Mouse (Mus musculus) megakaryocyte, embryonic 14.5 days (primary cell): ENCODE data around the gene Rad51b. TPM values are rescaled to one million over a fixed set of nuclear protein-coding genes. Genes with fewer than 3 reads are reported as not detected.

Source experiments
- H3K27me3 ChIP-seq: replicated peaks from 2 replicates; pipeline ENCODE3; 2012; ENCODE audit warnings: inconsistent platforms
- H3K36me3 ChIP-seq: replicated peaks from 2 replicates; pipeline ENCODE3; 2012; ENCODE audit warnings: low read length, inconsistent platforms, mixed read lengths
- H3K4me1 ChIP-seq: 2 replicates; pipeline ENCODE4 v1.6.1; 2012; ENCODE audit warnings: inconsistent platforms
- H3K4me3 ChIP-seq: replicated peaks from 2 replicates; pipeline ENCODE3; 2012; ENCODE audit warnings: moderate library complexity, mild to moderate bottlenecking, inconsistent platforms
- H3K9me3 ChIP-seq: 2 replicates; pipeline ENCODE4 v1.6.1; 2012; ENCODE audit warnings: inconsistent platforms
- FLI1 ChIP-seq: IDR thresholded peaks from 2 replicates; pipeline ENCODE4 v1.6.1; 2012; ENCODE audit warnings: low read length, inconsistent platforms, mixed read lengths
- GATA1 ChIP-seq: IDR thresholded peaks from 3 replicates; pipeline ENCODE4 v1.6.1; 2012; ENCODE audit warnings: mixed read lengths, low read length, inconsistent platforms, borderline replicate concordance
- polyA plus RNA-seq: library from polyadenylated mRNA; stranded (reverse); fragments of >175 nt; gene quantifications from 2 replicates; pipeline ENCODE4 v1.2.3, GENCODE M21; 2012; ENCODE audit warnings: low replicate concordance; ENCODE audit not compliant: insufficient read depth

The Rad51b gene
- polyA plus RNA-seq, 1 experiment, result 0.30 TPM

DNA sequence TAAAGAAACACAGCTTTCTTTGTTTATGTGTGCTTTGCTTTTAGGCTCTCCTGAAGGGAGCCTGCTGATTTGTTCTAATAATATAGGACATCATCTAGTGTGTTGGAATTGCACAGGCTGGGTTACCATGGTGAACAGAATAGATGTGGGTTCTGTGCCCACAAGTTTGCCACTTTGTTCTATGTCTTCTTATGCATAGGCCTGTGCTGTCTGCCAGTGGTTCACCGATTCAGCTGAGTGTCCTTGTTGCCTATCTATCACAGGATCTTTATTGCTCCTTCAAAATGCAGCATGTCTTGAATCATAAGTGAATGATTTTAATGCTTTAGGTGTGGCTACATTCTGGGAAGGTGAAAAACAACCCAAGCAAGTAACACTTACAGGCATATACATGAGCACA, 201.2 kb downstream of the Rad51b start:
- Histone ChIP-seq H3K36me3 (no peaks in the 10 kb centered on the region), H3K4me3 (no peak overlapping the region), H3K9me3 (no peaks in the 10 kb centered on the region), H3K27me3 (no peaks in the 10 kb centered on the region), H3K4me1 (peaks cover 3% of the 10 kb centered on the region; the same call in 1 of the 2 replicates)
- TF ChIP-seq GATA1, result no peak
- no peak for TF ChIP-seq FLI1

DNA sequence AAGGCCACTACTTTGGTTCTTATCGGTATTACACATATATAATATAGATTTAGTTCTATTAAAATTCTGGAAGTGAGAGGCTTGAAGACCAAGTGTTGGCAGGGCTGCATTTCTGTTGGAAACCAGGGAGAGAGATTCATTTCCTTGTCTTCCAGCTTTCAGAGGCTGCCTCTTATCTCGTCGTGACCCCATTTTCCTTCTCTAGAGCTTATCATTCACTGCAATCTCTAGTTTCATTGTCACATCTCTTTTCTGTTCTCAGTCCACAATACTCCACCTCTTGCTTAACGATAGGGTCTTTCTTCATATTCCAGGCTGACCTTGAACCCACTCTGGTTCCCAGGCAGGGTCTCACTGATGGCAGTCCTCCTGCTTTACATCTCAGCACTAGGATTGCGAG, 202.7 kb downstream of the Rad51b start:
- Histone ChIP-seq H3K27me3 (no peaks in the 10 kb centered on the region), H3K9me3 (no peaks in the 10 kb centered on the region), H3K4me3 (no peak overlapping the region), H3K36me3 (no peaks in the 10 kb centered on the region), H3K4me1 (peaks cover 3% of the 10 kb centered on the region; the same call in 1 of the 2 replicates)
- no peak for TF ChIP-seq FLI1
- no peak for TF ChIP-seq GATA1

DNA sequence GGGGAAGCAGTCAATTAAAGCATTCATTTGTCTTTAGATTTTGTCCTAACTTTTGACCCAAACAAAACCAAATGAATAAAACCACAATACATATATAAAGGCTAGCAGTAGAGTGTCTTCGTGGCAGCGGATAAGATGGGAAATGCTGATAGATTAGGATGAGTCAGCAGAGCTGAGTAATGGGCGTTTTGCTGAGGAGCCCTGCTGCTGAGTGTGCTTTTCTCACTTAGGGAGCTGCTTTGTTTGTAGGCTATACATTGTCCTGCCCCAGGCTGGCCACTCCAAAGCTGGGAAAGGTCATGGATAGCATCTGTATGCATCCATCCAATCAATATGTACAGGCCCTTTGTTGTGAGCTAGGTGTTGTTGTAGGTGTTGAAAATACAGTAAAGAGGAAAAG, 204.8 kb downstream of the Rad51b start:
- Histone ChIP-seq H3K4me1 (peaks cover 3% of the 10 kb centered on the region; the same call in 1 of the 2 replicates), H3K4me3 (no peak overlapping the region), H3K27me3 (no peaks in the 10 kb centered on the region), H3K9me3 (no peaks in the 10 kb centered on the region), H3K36me3 (no peaks in the 10 kb centered on the region)
- TF ChIP-seq GATA1 (no peak), FLI1 (no peak)

DNA sequence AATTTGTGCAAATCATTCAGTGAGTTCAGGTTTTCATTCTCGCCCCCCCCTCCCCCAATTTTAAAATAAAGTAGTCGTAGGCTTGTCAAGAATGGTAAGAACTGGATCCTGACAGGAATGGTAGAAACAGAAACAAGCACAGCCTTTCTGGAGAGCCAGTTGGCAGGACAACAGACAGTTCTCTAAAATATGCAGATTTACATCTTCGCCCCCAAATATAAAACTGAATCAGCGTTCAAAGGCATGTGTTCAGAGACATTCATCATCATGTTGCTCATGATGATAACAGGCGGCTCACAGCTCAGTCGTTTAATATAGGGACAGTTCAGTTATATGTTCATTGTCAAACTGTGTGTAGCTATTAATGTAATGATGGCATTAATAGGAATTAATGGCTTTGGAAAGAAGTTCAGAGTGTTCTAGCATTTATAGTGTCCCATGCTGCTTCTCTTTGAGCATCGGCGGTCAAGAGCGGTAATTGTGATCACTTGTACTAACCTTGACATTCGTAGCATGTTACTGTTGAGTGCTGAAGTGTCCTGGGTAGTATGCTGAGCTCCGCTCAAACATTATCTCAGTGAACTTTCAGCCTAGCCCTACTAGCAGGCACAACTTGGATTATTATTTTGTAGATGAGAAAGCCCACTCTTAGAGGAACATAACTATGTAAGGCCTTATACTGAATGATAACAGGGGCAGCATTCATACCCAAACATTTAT, 205.9 kb downstream of the Rad51b start:
- TF ChIP-seq GATA1 (no peak), FLI1 (no peak)
- Histone ChIP-seq H3K36me3 (no peaks in the 10 kb centered on the region), H3K9me3 (no peaks in the 10 kb centered on the region), H3K4me1 (peaks cover 3% of the 10 kb centered on the region; the same call in 1 of the 2 replicates), H3K4me3 (no peak overlapping the region), H3K27me3 (no peaks in the 10 kb centered on the region)

DNA sequence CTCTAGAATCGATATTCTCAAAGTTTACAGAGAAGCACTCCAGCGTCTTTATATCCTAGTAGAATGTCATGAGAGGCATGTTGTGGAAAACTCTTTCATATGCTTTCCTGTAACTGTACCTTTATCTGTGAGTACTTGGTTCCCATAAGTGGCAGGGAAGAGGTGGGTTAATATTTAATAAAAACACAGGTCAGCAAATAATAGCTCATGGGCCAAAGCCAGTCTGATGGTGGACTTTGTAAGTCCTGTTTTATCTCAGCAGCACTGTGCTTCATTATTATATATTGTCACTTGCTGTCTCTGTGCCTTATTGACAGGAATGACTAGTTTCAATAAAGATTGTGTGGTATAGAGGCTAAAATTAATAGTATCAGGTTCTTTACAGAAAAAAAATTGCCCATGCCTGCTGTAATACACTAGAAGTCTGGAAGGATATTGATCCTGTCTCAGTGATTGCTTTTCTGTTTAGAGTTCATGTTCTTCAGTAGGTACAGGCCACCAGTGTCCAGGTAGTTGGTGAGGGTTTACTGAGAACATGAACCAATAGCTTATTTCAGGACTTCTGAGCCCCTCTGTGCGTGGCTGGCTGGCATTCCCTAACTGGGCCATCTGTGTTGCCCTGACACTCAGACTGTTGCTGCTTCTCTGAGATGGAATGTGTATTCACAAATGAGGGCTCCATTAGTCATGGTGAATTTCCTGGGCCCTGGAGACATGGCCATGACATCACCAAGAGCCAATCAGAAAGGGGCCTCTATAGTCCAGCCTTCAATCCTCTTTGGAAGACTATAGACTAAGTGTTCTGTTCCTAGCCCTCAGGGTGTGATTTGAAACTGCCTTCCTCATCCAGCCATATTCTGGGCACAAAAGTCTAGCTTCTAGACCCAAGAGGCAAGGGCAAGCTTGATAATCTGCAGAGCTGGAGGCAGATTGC, 206.8 kb downstream of the Rad51b start:
- H3K4me1 ChIP-seq, result peaks cover 3% of the 10 kb centered on the region; the same call in 1 of the 2 replicates
- H3K36me3 ChIP-seq, result no peaks in the 10 kb centered on the region
- H3K9me3 ChIP-seq, result no peaks in the 10 kb centered on the region
- TF ChIP-seq GATA1, result no peak
- TF ChIP-seq FLI1, result no peak
- no peak overlapping the region for H3K4me3 ChIP-seq
- H3K27me3 ChIP-seq, result no peaks in the 10 kb centered on the region

DNA sequence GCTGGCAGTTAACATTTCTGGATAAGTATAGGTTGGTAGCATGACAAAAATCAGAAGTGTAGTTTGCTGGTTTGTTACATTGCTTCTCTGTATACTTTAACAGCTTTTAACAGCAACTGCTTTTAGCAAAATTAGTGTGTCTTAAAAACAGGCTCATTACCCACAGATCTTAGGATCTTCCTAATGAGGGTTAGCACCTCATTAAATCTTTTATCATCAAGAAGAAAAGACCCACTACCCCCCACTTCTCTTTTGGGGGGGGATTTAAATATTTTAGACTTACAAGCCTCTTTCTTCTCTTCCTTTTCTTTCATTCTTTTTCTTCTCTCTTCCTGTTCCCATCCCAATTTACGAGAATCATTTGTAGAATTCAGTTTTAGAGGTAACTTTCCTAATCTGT, 207.6 kb downstream of the Rad51b start:
- Histone ChIP-seq H3K9me3 (no peaks in the 10 kb centered on the region), H3K27me3 (no peaks in the 10 kb centered on the region), H3K4me1 (peaks cover 3% of the 10 kb centered on the region; the same call in 1 of the 2 replicates), H3K36me3 (no peaks in the 10 kb centered on the region), H3K4me3 (no peak overlapping the region)
- no peak for TF ChIP-seq FLI1
- TF ChIP-seq GATA1, result no peak

DNA sequence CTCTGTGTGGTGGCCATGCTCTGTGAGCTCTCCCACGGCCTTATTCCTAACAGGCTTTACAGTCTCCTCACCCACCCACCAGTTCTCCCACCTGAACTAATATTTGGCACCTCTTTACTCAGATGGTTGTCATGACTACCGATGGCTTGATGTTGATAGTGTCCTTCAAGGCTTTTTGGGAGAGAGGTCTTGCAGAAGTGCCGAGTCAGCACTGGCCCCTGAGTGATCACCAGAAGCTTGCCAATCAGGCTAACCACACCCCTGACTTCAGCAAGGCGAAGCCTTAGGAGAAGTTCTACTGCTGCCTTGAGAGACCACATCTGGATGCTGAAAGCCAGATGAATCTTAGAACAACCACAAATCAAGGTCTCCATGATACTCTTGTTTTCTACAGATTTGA, 209.3 kb downstream of the Rad51b start:
- H3K27me3 ChIP-seq, result no peaks in the 10 kb centered on the region
- H3K4me3 ChIP-seq, result no peak overlapping the region
- H3K36me3 ChIP-seq, result no peaks in the 10 kb centered on the region
- no peaks in the 10 kb centered on the region for H3K9me3 ChIP-seq
- TF ChIP-seq FLI1 (no peak), GATA1 (no peak)
- H3K4me1 ChIP-seq, result peaks cover 8% of the 10 kb centered on the region

DNA sequence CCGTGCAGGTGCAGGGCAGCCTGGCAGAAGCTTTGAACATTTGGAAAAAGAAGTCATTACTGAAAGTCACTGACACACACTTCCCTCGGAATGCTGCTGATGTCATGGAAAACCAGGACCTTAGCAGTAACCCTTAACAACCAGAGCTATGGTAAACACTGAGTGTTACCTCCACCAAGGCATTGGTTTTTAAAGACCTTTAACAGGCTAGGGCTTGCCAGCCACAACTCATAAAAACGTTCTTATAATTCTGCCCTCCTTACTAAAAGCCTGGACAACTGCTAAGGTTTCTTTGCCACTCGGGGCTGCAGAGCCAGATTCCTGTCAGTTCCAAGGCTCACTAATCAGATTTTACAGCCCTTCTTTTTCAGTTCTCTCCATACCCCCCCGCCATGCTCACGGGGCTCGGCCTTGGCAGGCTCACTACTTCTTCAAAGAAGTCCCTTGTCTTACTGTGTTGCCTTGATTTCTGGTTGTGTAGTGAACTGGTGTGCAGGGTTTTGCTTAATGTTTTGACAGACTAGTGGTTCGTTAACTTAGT, 210.1 kb downstream of the Rad51b start:
- TF ChIP-seq FLI1 (no peak), GATA1 (no peak)
- Histone ChIP-seq H3K4me1 (peaks cover 12% of the 10 kb centered on the region), H3K27me3 (no peaks in the 10 kb centered on the region), H3K36me3 (no peaks in the 10 kb centered on the region), H3K4me3 (no peak overlapping the region), H3K9me3 (no peaks in the 10 kb centered on the region)

DNA sequence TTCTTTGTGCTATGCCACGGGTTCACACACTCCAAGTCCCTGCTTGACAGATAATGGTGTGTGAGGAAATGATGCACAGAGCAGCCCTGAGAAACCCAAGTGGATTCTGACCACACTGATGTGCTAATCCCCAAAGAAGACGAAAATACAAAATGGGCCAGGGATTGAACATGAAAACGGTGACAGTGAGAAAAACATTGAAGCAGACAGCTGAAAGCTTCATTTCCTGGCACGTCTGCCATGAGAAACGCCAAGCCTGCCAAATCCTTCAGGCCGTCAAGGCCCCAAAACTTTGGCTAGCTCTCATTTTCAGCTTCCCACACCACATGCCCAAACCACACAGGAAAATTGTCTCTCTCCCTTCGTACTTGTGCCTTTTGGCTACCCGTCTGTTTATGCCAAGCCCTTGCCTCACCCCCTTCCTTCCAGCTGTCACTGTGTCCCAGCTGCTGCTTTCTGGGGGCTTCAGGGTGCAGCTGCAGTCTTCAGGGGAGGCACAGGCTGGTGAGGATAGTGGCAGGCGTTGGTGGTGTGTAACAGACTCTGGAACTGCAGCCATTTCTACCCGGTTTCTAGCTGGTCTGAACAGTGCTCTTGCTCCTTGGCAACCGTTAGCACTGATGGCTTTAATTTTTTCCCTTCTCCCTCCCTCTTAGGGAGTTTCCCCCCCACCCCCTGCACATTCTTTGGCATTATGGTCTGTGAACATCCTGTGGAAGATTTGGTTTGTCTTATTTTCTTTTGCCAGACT, 214.5 kb downstream of the Rad51b start:
- no peaks in the 10 kb centered on the region for H3K27me3 ChIP-seq
- H3K36me3 ChIP-seq, result no peaks in the 10 kb centered on the region
- peaks cover 16% of the 10 kb centered on the region for H3K4me1 ChIP-seq
- no peaks in the 10 kb centered on the region for H3K9me3 ChIP-seq
- no peak overlapping the region for H3K4me3 ChIP-seq
- TF ChIP-seq GATA1 (no peak), FLI1 (no peak)
